Mouse (Mus musculus): ENCODE measurements at regions not wholly inside any gene's neighbourhood (a gene's known extent, or its start where the extent isn't known, plus 50 kb on each side); places are given as distances from the start of the nearest gene placed in this dataset.

- no peak for TF ChIP-seq CTCF (IDR thresholded peaks at IDR 0.05; ENCODE audit: low read depth, low read length)
- TF ChIP-seq POLR2A (IDR thresholded peaks at IDR 0.05; ENCODE audit: extremely low read depth, insufficient read depth, low read length), result no peak
Measured at GRCm38 (mm10) chr12:77138506-77139201, 99.3 kb upstream of the Fut8 start.
